Comparison of ENCODE assay signal across 8 mouse cellular contexts in the genomic region with DNA sequence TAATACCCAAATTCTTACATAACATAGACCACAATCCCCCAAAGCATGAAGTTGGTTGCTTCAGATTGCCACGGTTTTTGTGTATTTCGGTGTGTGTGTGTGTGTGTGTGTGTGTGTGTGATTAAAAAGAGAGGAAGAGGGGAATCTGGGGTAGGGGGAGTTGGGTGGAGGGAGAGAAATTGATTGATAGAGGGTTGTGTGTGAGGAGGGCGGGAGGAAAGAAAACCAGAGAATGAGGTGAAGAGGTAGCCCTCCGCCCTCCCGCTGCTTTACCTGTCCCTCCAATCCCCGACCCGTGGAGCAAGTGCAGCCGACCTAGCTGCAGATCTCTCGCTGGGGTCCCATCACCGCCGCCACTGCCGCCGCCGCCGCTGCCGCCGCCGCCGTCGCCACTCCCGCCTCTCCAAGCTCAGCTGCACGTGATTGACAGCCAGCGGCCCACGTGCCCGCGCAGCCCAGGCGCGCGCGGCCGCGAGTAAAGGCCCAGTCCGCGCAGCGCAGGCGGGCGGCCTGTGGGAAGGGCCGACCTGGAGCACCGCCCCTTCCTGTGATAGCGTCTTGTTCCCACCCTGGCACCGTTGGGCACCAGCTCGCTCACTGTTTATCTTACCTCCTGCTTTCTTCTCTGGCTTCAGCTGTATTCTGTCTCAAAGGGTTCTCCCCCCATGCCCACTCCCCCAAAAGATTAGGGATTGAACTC. TPM values are rescaled to one million over a fixed set of nuclear protein-coding genes. Genes with fewer than 3 reads are reported as not detected.
A peak's percentile ranks its signal among the peaks of the same experiment; 100 is the strongest.
DNase-seq lines count a peak whose midpoint lies in the region; ATAC-seq lines count a peak whose summit lies in the region.

No protein-coding gene starts in this region.

- peaks cover 6% of the 10 kb centered on the region; the same call in 1 of the 2 replicates for H3K4me1 ChIP-seq in heart, embryonic 12.5 days (replicated peaks)
- peaks cover 8% of the 10 kb centered on the region for H3K4me1 ChIP-seq in embryonic facial prominence, embryonic 13.5 days
- peaks cover 5% of the 10 kb centered on the region; the same call in 1 of the 2 replicates for H3K4me1 ChIP-seq in intestine, embryonic 15.5 days (replicated peaks)
- no peaks in the 10 kb centered on the region for H3K4me1 ChIP-seq in liver, embryonic 11.5 days (replicated peaks; ENCODE audit: control insufficient read depth, insufficient read depth, low read length)

- WGBS in heart, embryonic 12.5 days, result 2% methylated on average over 42 of the region's 42 CpGs
- WGBS in embryonic facial prominence, embryonic 13.5 days, result 2% methylated on average over 42 of the region's 42 CpGs
- 3% methylated on average over 35 of the region's 42 CpGs for WGBS in intestine, embryonic 15.5 days
- 2% methylated on average over 42 of the region's 42 CpGs for WGBS in liver, embryonic 11.5 days

- DNase-seq in heart, adult 9 months (ENCODE audit: low spot score in 2 of 2), result no peak
- peak; percentile 18 to 19 for DNase-seq in adrenal gland, postnatal 36 days
- peak; percentile 40 for DNase-seq in liver, embryonic 11.5 days (ENCODE audit: low spot score)
- DNase-seq in right cerebral cortex, adult 18-20 months, result peak; percentile 82
- DNase-seq in urinary bladder, postnatal 14 days (ENCODE audit: low spot score), result no peak

- H3K27me3 ChIP-seq in heart, embryonic 12.5 days (replicated peaks), result no peaks in the 10 kb centered on the region
- no peaks in the 10 kb centered on the region for H3K27me3 ChIP-seq in embryonic facial prominence, embryonic 13.5 days
- H3K27me3 ChIP-seq in intestine, embryonic 15.5 days (replicated peaks), result no peaks in the 10 kb centered on the region
- no peaks in the 10 kb centered on the region for H3K27me3 ChIP-seq in liver, embryonic 11.5 days (replicated peaks; ENCODE audit: control insufficient read depth, insufficient read depth, low read length)

- H3K9ac ChIP-seq in heart, embryonic 12.5 days, result no peak overlapping the region
- H3K9ac ChIP-seq in embryonic facial prominence, embryonic 13.5 days, result no peak overlapping the region
- H3K9ac ChIP-seq in intestine, embryonic 15.5 days, result no peak overlapping the region
- H3K9ac ChIP-seq in liver, embryonic 11.5 days (ENCODE audit: low read depth, low read length), result no peak overlapping the region

- no peaks in the 10 kb centered on the region for H3K36me3 ChIP-seq in heart, embryonic 12.5 days
- H3K36me3 ChIP-seq in embryonic facial prominence, embryonic 13.5 days, result no peaks in the 10 kb centered on the region
- no peaks in the 10 kb centered on the region for H3K36me3 ChIP-seq in intestine, embryonic 15.5 days
- no peaks in the 10 kb centered on the region for H3K36me3 ChIP-seq in liver, embryonic 11.5 days (ENCODE audit: control insufficient read depth, insufficient read depth, low read length)

- H3K4me2 ChIP-seq in heart, embryonic 12.5 days, result peak overlapping the region; percentile 77
- H3K4me2 ChIP-seq in embryonic facial prominence, embryonic 13.5 days, result peak overlapping the region; percentile 90
- H3K4me2 ChIP-seq in intestine, embryonic 15.5 days (replicated peaks), result peak overlapping the region; percentile 87
- H3K4me2 ChIP-seq in liver, embryonic 11.5 days, result peak overlapping the region; percentile 65

- peak overlapping the region; percentile 42 for H3K4me3 ChIP-seq in heart, embryonic 12.5 days
- H3K4me3 ChIP-seq in embryonic facial prominence, embryonic 13.5 days, result peak overlapping the region; percentile 47
- H3K4me3 ChIP-seq in intestine, embryonic 15.5 days (replicated peaks), result peak overlapping the region; percentile 37
- H3K4me3 ChIP-seq in liver, embryonic 11.5 days (ENCODE audit: low read depth, low read length), result peak overlapping the region; percentile 36

- no peak overlapping the region for H3K27ac ChIP-seq in heart, embryonic 12.5 days (ENCODE audit: poor library complexity, severe bottlenecking)
- H3K27ac ChIP-seq in embryonic facial prominence, embryonic 13.5 days, result no peak overlapping the region
- no peak overlapping the region for H3K27ac ChIP-seq in intestine, embryonic 15.5 days
- no peak overlapping the region for H3K27ac ChIP-seq in liver, embryonic 11.5 days (ENCODE audit: low read depth, low read length)

- peak; percentile 71 for ATAC-seq in heart, embryonic 12.5 days (ENCODE audit: insufficient number of reproducible peaks, low FRiP score)
- no peak for ATAC-seq in embryonic facial prominence, embryonic 13.5 days (ENCODE audit: insufficient number of reproducible peaks, insufficient read depth, low FRiP score, low TSS enrichment, low read depth)
- peak; percentile 94 for ATAC-seq in intestine, embryonic 15.5 days
- peak; percentile 85 for ATAC-seq in liver, embryonic 11.5 days (replicated peaks; ENCODE audit: low FRiP score)

- H3K9me3 ChIP-seq in heart, embryonic 12.5 days (replicated peaks), result no peaks in the 10 kb centered on the region
- H3K9me3 ChIP-seq in embryonic facial prominence, embryonic 13.5 days, result no peaks in the 10 kb centered on the region
- no peaks in the 10 kb centered on the region for H3K9me3 ChIP-seq in intestine, embryonic 15.5 days
- H3K9me3 ChIP-seq in liver, embryonic 11.5 days (ENCODE audit: control insufficient read depth, low read length), result no peaks in the 10 kb centered on the region

RNA-seq across cellular contexts. Expression of a gene that starts 0.6 kb away (rescaled TPM):
- 0.17 TPM in 1 of 2 replicates, not detected in the other for polyA plus RNA-seq in heart, embryonic 12.5 days (2016; fragmentation: Nextera tagmentation; extraction: Ambion mirVana)
- 1 to 10 TPM; 2.4 to 3.2 TPM for total RNA-seq in adrenal gland, postnatal 36 days (2021)
- polyA plus RNA-seq in embryonic facial prominence, embryonic 13.5 days (2015; fragmentation: Nextera tagmentation; extraction: Ambion mirVana), result 0.81 and 1.5 TPM in 2 replicates
- polyA plus RNA-seq in intestine, embryonic 15.5 days (2015; fragmentation: Nextera tagmentation; extraction: Ambion mirVana), result 4.2 and 4.8 TPM in 2 replicates
- polyA plus RNA-seq in liver, embryonic 11.5 days (2014; fragmentation: Nextera tagmentation; extraction: Ambion mirVana), result 0.48 and 0.64 TPM in 2 replicates

Comparison
In these comparisons a context has a peak if more than half of its experiments do, and no peak if none do; other contexts are left out.
1. DNase-seq: peak in adrenal gland, postnatal 36 days (2 of 2), liver, embryonic 11.5 days (single experiment) and right cerebral cortex, adult 18-20 months (single experiment); none in heart, adult 9 months (0 of 2) and urinary bladder, postnatal 14 days (single experiment).
2. Peak in every context shown above with its lines, with median percentiles within 50 percentile points of each other: H3K4me2 ChIP-seq and H3K4me3 ChIP-seq.